Mouse (Mus musculus) lung, postnatal 0 days (tissue): ENCODE data around the gene Olfr1249.

Source experiments
- CTCF ChIP-seq: IDR thresholded peaks from 2 replicates; pipeline ENCODE4 v1.5.1; 2016; ENCODE audit warnings: antibody characterized with exemption, mild to moderate bottlenecking
- EP300 ChIP-seq: IDR thresholded peaks from 2 replicates; pipeline ENCODE4 v1.6.1; 2016; ENCODE audit warnings: antibody characterized with exemption, mild to moderate bottlenecking, control low read depth

GRCm38 (mm10) chr2:89593057-89593456 lies 41.7 kb downstream of the Olfr1249 start, which contains the start of gene Olfr1246:
- no peak for TF ChIP-seq CTCF
- TF ChIP-seq EP300: no peak
